Mouse (Mus musculus) hindbrain, embryonic 16.5 days (tissue): Measurements from ENCODE around the gene Fbxo41. TPM values are rescaled to one million over a fixed set of nuclear protein-coding genes. Genes with fewer than 3 reads are reported as not detected.

Experiments
- ATAC-seq: fragments of 200-750 bp; cut with Nextera tagmentation; 2 replicates; pipeline ENCODE4 v1.8.0; 2017; ENCODE audit warnings: moderate TSS enrichment, moderate library complexity
- H3K27ac ChIP-seq: fragments of 300-500 bp; sonication (generic); 2 replicates; pipeline ENCODE4 v1.5.1; 2014; ENCODE audit warnings: low read depth, mild to moderate bottlenecking, control low read depth, low read length, moderate library complexity
- H3K27me3 ChIP-seq: fragments of 300-500 bp; sonication (generic); replicated peaks from 2 replicates; pipeline ENCODE4 v1.6.1; 2014; ENCODE audit warnings: low read length; ENCODE audit not compliant: control insufficient read depth, insufficient read depth
- H3K36me3 ChIP-seq: fragments of 300-500 bp; sonication (generic); 2 replicates; pipeline ENCODE4 v1.6.1; 2014; ENCODE audit warnings: mild to moderate bottlenecking, low read length, moderate library complexity, mixed read lengths; ENCODE audit not compliant: control insufficient read depth, insufficient read depth
- H3K4me1 ChIP-seq: fragments of 300-500 bp; sonication (generic); 2 replicates; pipeline ENCODE4 v1.6.1; 2014; ENCODE audit warnings: low read depth, low read length; ENCODE audit not compliant: control insufficient read depth, insufficient read depth
- H3K4me2 ChIP-seq: fragments of 300-500 bp; sonication (generic); 2 replicates; pipeline ENCODE4 v1.6.1; 2014; ENCODE audit warnings: mild to moderate bottlenecking, low read length, control low read depth, moderate library complexity
- H3K4me3 ChIP-seq: fragments of 300-500 bp; sonication (generic); 2 replicates; pipeline ENCODE4 v1.5.1; 2014; ENCODE audit warnings: mild to moderate bottlenecking, low read length, control low read depth, moderate library complexity
- H3K9ac ChIP-seq: fragments of 300-500 bp; sonication (generic); 2 replicates; pipeline ENCODE4 v1.6.1; 2014; ENCODE audit warnings: low read depth, mild to moderate bottlenecking, control low read depth, low read length, moderate library complexity
- H3K9me3 ChIP-seq: fragments of 300-500 bp; sonication (generic); 2 replicates; pipeline ENCODE4 v1.6.1; 2014; ENCODE audit warnings: mild to moderate bottlenecking, low read length, moderate library complexity; ENCODE audit not compliant: control insufficient read depth
- WGBS: fragments of 180-500 bp; shearing (Covaris S2); extraction: QIAGEN DNeasy Blood & Tissue Kit; methylation state at CpG from one replicate; pipeline ENCODE4 v1.1.7; 2014; 5-methylcytosine and 5-hydroxymethylcytosine counted together
- polyA plus RNA-seq: library from polyadenylated mRNA; unstranded; fragments of >200 nt; fragmentation: Nextera tagmentation; extraction: Ambion mirVana; gene quantifications from 2 replicates; pipeline ENCODE4 v1.2.1, GENCODE M21; 2015

Gene Fbxo41
- polyA plus RNA-seq, 1 experiment from 2014 or later, result 10.3 TPM

GRCm38 (mm10) chr6:85444266-85444965, 58.4 kb downstream of the Fbxo41 start:
- no peak for ATAC-seq
- Histone ChIP-seq H3K4me3 (no peak overlapping the region), H3K36me3 (peaks cover 24% of the 10 kb centered on the region), H3K4me1 (no peaks in the 10 kb centered on the region), H3K27me3 (no peaks in the 10 kb centered on the region), H3K27ac (no peak overlapping the region), H3K9ac (no peak overlapping the region), H3K9me3 (no peaks in the 10 kb centered on the region), H3K4me2 (no peak overlapping the region)
- 93% methylated on average over 8 of the region's 8 CpGs for WGBS

GRCm38 (mm10) chr6:85443488-85444233, 59.1 kb downstream of the Fbxo41 start:
- no peaks in the 10 kb centered on the region for H3K27me3 ChIP-seq
- H3K4me1 ChIP-seq, result no peaks in the 10 kb centered on the region
- H3K36me3 ChIP-seq, result peaks cover 26% of the 10 kb centered on the region
- H3K9me3 ChIP-seq, result no peaks in the 10 kb centered on the region
- H3K4me2 ChIP-seq, result no peak overlapping the region
- H3K9ac ChIP-seq, result no peak overlapping the region
- no peak overlapping the region for H3K4me3 ChIP-seq
- H3K27ac ChIP-seq, result no peak overlapping the region
- WGBS, result 84% methylated on average over 3 of the region's 3 CpGs
- ATAC-seq, result no peak

- Histone ChIP-seq H3K9me3 (no peaks in the 10 kb centered on the region), H3K27ac (no peak overlapping the region), H3K4me3 (no peak overlapping the region), H3K9ac (no peak overlapping the region), H3K27me3 (no peaks in the 10 kb centered on the region), H3K36me3 (peaks cover 25% of the 10 kb centered on the region), H3K4me2 (no peak overlapping the region), H3K4me1 (no peaks in the 10 kb centered on the region)
- no peak for ATAC-seq
- WGBS, result 94% methylated on average over 4 of the region's 4 CpGs
These were observed 61.7 kb downstream of the Fbxo41 start for GRCm38 (mm10) chr6:85441142-85441541.

- no peaks in the 10 kb centered on the region for H3K9me3 ChIP-seq
- H3K9ac ChIP-seq, result no peak overlapping the region
- peaks cover 5% of the 10 kb centered on the region for H3K4me1 ChIP-seq
- no peak overlapping the region for H3K4me3 ChIP-seq
- no peaks in the 10 kb centered on the region for H3K27me3 ChIP-seq
- no peak overlapping the region for H3K27ac ChIP-seq
- ATAC-seq, result no peak
- 86% methylated on average over 5 of the region's 6 CpGs for WGBS
- H3K36me3 ChIP-seq, result peaks cover 13% of the 10 kb centered on the region; the same call in 1 of the 2 replicates
- H3K4me2 ChIP-seq, result no peak overlapping the region
These were observed 66.2 kb downstream of the Fbxo41 start for GRCm38 (mm10) chr6:85436631-85437030.

GRCm38 (mm10) chr6:85436204-85436603, 66.6 kb downstream of the Fbxo41 start:
- WGBS, result 88% methylated on average over 1 of the region's 1 CpGs
- no peaks in the 10 kb centered on the region for H3K27me3 ChIP-seq
- no peak overlapping the region for H3K4me3 ChIP-seq

GRCm38 (mm10) chr6:85433865-85434264, 68.9 kb downstream of the Fbxo41 start:
- peaks cover 5% of the 10 kb centered on the region for H3K4me1 ChIP-seq
- no peak overlapping the region for H3K4me2 ChIP-seq
- peaks cover 4% of the 10 kb centered on the region; the same call in 1 of the 2 replicates for H3K36me3 ChIP-seq
- no peak overlapping the region for H3K27ac ChIP-seq
- no peaks in the 10 kb centered on the region for H3K9me3 ChIP-seq
- no peak for ATAC-seq
- no peak overlapping the region for H3K4me3 ChIP-seq
- H3K9ac ChIP-seq, result no peak overlapping the region
- 89% methylated on average over 5 of the region's 5 CpGs for WGBS
- no peaks in the 10 kb centered on the region for H3K27me3 ChIP-seq

More at GRCm38 (mm10) chr6:85436204-85436603, 66.6 kb downstream of the Fbxo41 start:
- Histone ChIP-seq H3K4me1 (peaks cover 5% of the 10 kb centered on the region), H3K27ac (no peak overlapping the region), H3K4me2 (no peak overlapping the region), H3K9ac (no peak overlapping the region), H3K9me3 (no peaks in the 10 kb centered on the region), H3K36me3 (peaks cover 10% of the 10 kb centered on the region; the same call in 1 of the 2 replicates)
- no peak for ATAC-seq

- Histone ChIP-seq H3K4me3 (peak within 1 kb of the TSS; percentile 97), H3K4me1 (peaks cover 5% of the 10 kb centered on the region), H3K27ac (peak within 1 kb of the TSS; percentile 35; the same call in 1 of the 2 replicates), H3K9ac (peak within 1 kb of the TSS; percentile 80), H3K27me3 (no peaks in the 10 kb centered on the region; the same call in 1 of the 2 replicates), H3K9me3 (no peaks in the 10 kb centered on the region), H3K36me3 (no peaks in the 10 kb centered on the region), H3K4me2 (peak within 1 kb of the TSS; percentile 88)
- WGBS, result under 1% methylated on average over 38 of the region's 39 CpGs
- peak; percentile 89 for ATAC-seq
These were observed 70.9 kb downstream of the Fbxo41 start, which contains the start of gene Smyd5 for GRCm38 (mm10) chr6:85431842-85432431. Gene Smyd5, plus strand, starts transcription at chr6:85431989.

GRCm38 (mm10) chr6:85431274-85431841, 71.4 kb downstream of the Fbxo41 start:
- Histone ChIP-seq H3K27me3 (no peaks in the 10 kb centered on the region; the same call in 1 of the 2 replicates), H3K27ac (0 out of 2 replicates have a peak overlapping the region, but pooled peaks have one; percentile 35), H3K4me1 (peaks cover 5% of the 10 kb centered on the region), H3K9ac (peak overlapping the region; percentile 80), H3K4me2 (peak overlapping the region; percentile 88), H3K9me3 (no peaks in the 10 kb centered on the region), H3K4me3 (peak overlapping the region; percentile 97), H3K36me3 (no peaks in the 10 kb centered on the region)
- 44% methylated on average over 8 of the region's 8 CpGs for WGBS
- peak; percentile 72 for ATAC-seq
